Mouse (Mus musculus) lung, postnatal 0 days (tissue): ENCODE measurements around the gene Atp10b.

ENCODE experiments used
- CTCF ChIP-seq: IDR thresholded peaks from 2 replicates; pipeline ENCODE4 v1.5.1; 2016; ENCODE audit warnings: antibody characterized with exemption, mild to moderate bottlenecking
- EP300 ChIP-seq: IDR thresholded peaks from 2 replicates; pipeline ENCODE4 v1.6.1; 2016; ENCODE audit warnings: antibody characterized with exemption, mild to moderate bottlenecking, control low read depth

DNA sequence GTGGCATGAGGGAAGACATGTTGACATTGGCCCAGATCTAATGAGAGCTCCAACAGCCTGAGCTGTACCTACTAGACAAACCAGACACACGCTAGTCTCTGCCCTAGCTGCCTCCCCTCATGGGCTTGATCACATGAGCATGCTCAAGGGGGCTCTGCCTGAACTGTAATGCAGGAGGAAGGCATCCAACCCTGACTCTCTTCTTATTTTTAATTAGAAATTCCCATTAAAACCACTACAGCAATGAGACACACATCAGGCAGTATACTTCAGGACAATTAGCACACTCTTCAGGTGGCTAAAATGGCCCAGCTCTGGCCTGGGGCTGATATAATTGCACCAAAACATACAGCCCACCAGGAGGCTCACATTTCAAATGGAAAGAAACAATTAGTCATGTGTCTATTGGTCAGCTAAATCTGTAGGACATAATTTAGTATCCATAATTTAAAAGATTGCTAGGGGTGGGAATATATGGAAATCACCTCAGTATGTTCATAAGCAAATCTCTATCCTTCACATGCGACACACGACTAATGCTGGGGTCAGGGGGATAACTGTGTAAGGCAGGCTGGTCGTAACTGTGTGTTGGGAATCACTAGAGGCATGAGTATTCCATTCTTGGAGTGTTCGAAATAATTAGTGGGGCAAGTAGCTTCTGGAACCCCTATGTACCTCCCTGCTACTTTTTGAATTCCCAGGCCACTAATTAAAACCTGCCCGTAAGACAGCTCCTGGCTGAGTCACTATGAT is 120.0 kb downstream of the Atp10b start:
- TF ChIP-seq CTCF (no peak), EP300 (no peak)
